In genomic region chr4:49485934-49486650, GRCm38 (mm10) we compare ENCODE assay signal across 16 mouse cellular contexts. TPM values are rescaled to one million over a fixed set of nuclear protein-coding genes. Genes with fewer than 3 reads are reported as not detected.
DNase-seq lines count a peak whose midpoint lies in the region; ATAC-seq and TF ChIP-seq lines count a peak whose summit lies in the region.
"Not testable (repeated sequence)": the region's sequence is repeated elsewhere in the genome, so short reads cannot be mapped to it uniquely, and the experiment has no call there.
"Had no signal": no experiment of that assay in that cellular context is flagged by ENCODE, and none has a peak within 500 bp of the region (broad histone marks: within the 10 kb centered on the region; RNA-seq: fewer than 3 reads in every experiment).

No protein-coding gene starts in this region.

- not testable (repeated sequence) for H3K36me3 ChIP-seq in intestine, embryonic 14.5 days (ENCODE audit: control insufficient read depth, insufficient read depth, low read length); intestine, postnatal 0 days (ENCODE audit: control insufficient read depth, insufficient read depth); kidney, postnatal 0 days (ENCODE audit: insufficient read depth, low read length); liver, embryonic 12.5 days; liver, embryonic 15.5 days (replicated peaks); small intestine, adult 2 months (ENCODE audit: control insufficient read depth, insufficient read depth, low read length)

- H3K27ac ChIP-seq in intestine, embryonic 14.5 days (ENCODE audit: low read depth); kidney, postnatal 0 days: not testable (repeated sequence)
- H3K27ac ChIP-seq in intestine, postnatal 0 days (ENCODE audit: low read depth, low read length): peak overlapping the region; percentile 50
- peak overlapping the region; percentile 40; the same call in 1 of the 2 replicates for H3K27ac ChIP-seq in liver, embryonic 12.5 days
- H3K27ac ChIP-seq in liver, embryonic 15.5 days (replicated peaks): peak overlapping the region; percentile 45; the same call in 1 of the 2 replicates
- H3K27ac ChIP-seq in small intestine, adult 2 months (ENCODE audit: insufficient read depth, low read depth, low read length): peak overlapping the region; percentile 66

- H3K9me3 ChIP-seq in intestine, embryonic 14.5 days (ENCODE audit: control insufficient read depth, low read length); intestine, postnatal 0 days (ENCODE audit: control insufficient read depth); kidney, postnatal 0 days (replicated peaks; ENCODE audit: low read length); liver, embryonic 12.5 days (replicated peaks); liver, embryonic 15.5 days (replicated peaks): not testable (repeated sequence)

- not testable (repeated sequence) for H3K4me1 ChIP-seq in intestine, embryonic 14.5 days (replicated peaks; ENCODE audit: control insufficient read depth, insufficient read depth, low read length); intestine, postnatal 0 days (replicated peaks; ENCODE audit: control insufficient read depth, insufficient read depth, low read length); kidney, postnatal 0 days (replicated peaks; ENCODE audit: insufficient read depth, low read length); liver, embryonic 12.5 days; liver, embryonic 15.5 days (replicated peaks)
- H3K4me1 ChIP-seq in small intestine, adult 2 months (ENCODE audit: control insufficient read depth, insufficient read depth, insufficient read length, low read length): peaks cover 14% of the 10 kb centered on the region

- DNase-seq in intestine, embryonic 14.5 days (ENCODE audit: low spot score); kidney, postnatal 0 days (ENCODE audit: low spot score): not testable (repeated sequence)

- not testable (repeated sequence) for TF ChIP-seq CTCF in intestine, postnatal 0 days (IDR thresholded peaks at IDR 0.05; ENCODE audit: low read depth); kidney, postnatal 0 days (IDR thresholded peaks at IDR 0.05; ENCODE audit: low read depth); small intestine, adult 2 months (IDR thresholded peaks at IDR 0.05; ENCODE audit: extremely low read depth, insufficient read length, insufficient replicate concordance, low read depth, low read length)

- TF ChIP-seq POLR2A in small intestine, adult 2 months (IDR thresholded peaks at IDR 0.05; ENCODE audit: low read depth, low read length): not testable (repeated sequence)

- 84% methylated on average over 3 of the region's 3 CpGs for WGBS in intestine, embryonic 14.5 days
- 47% methylated on average over 3 of the region's 3 CpGs for WGBS in intestine, postnatal 0 days
- 71% methylated on average over 3 of the region's 3 CpGs for WGBS in kidney, postnatal 0 days
- 63% methylated on average over 3 of the region's 3 CpGs for WGBS in liver, embryonic 12.5 days (ENCODE audit: insufficient replicate concordance)
- WGBS in liver, embryonic 15.5 days (ENCODE audit: insufficient replicate concordance): 42% methylated on average over 3 of the region's 3 CpGs
- WGBS in small intestine, adult 2 months: 32% methylated on average over 3 of the region's 3 CpGs

- not testable (repeated sequence) for H3K4me2 ChIP-seq in intestine, embryonic 14.5 days (ENCODE audit: low read length); intestine, postnatal 0 days (replicated peaks; ENCODE audit: low read depth); kidney, postnatal 0 days (ENCODE audit: low read length); liver, embryonic 12.5 days; liver, embryonic 15.5 days

- H3K27me3 ChIP-seq in intestine, embryonic 14.5 days (replicated peaks; ENCODE audit: control insufficient read depth, insufficient read depth, low read length); intestine, postnatal 0 days (replicated peaks; ENCODE audit: control insufficient read depth, insufficient read depth, low read length); kidney, postnatal 0 days (ENCODE audit: insufficient read depth, low read length); liver, embryonic 12.5 days (replicated peaks); liver, embryonic 15.5 days; small intestine, adult 2 months (ENCODE audit: control insufficient read depth, insufficient read depth, low read length): not testable (repeated sequence)

- not testable (repeated sequence) for H3K4me3 ChIP-seq in intestine, embryonic 14.5 days (ENCODE audit: low read depth, low read length); intestine, postnatal 0 days (ENCODE audit: low read depth, low read length); kidney, postnatal 0 days (replicated peaks; ENCODE audit: low read depth, low read length); liver, embryonic 12.5 days; liver, embryonic 15.5 days (replicated peaks); small intestine, adult 2 months (ENCODE audit: low read depth, low read length)

- ATAC-seq in intestine, embryonic 14.5 days (replicated peaks; ENCODE audit: low FRiP score, low TSS enrichment, low read depth): 0 out of 2 replicates have a peak, but pooled peaks have one; percentile 33
- ATAC-seq in intestine, postnatal 0 days: peak; percentile 85
- ATAC-seq in kidney, postnatal 0 days (replicated peaks; ENCODE audit: low FRiP score, low read depth): peak; percentile 71; the same call in 1 of the 2 replicates
- ATAC-seq in liver, embryonic 12.5 days: not testable (repeated sequence)
- peak; percentile 49 for ATAC-seq in liver, embryonic 15.5 days (ENCODE audit: insufficient read depth)

- not testable (repeated sequence) for H3K9ac ChIP-seq in intestine, embryonic 14.5 days (ENCODE audit: low read length); intestine, postnatal 0 days (ENCODE audit: low read depth, low read length); kidney, postnatal 0 days (ENCODE audit: low read depth, low read length); liver, embryonic 12.5 days; liver, embryonic 15.5 days

RNA-seq across cellular contexts. Expression of gene Acnat1, which starts 12.4 kb away (rescaled TPM):
- 0.83 and 1.5 TPM in 2 replicates for polyA plus RNA-seq in intestine, embryonic 14.5 days (2014; fragmentation: Nextera tagmentation; extraction: Ambion mirVana)
- polyA plus RNA-seq in intestine, postnatal 0 days (2015; fragmentation: Nextera tagmentation; extraction: Ambion mirVana): 8.4 and 10.6 TPM in 2 replicates
- 1.0 TPM in 2 replicates for polyA plus RNA-seq in kidney, postnatal 0 days (2015; fragmentation: Nextera tagmentation; extraction: Ambion mirVana)
- polyA plus RNA-seq in liver, embryonic 12.5 days (2016; fragmentation: Nextera tagmentation; extraction: Ambion mirVana): 0.18 and 0.37 TPM in 2 replicates
- polyA plus RNA-seq in liver, embryonic 15.5 days (2015; fragmentation: Nextera tagmentation; extraction: Ambion mirVana): 0.79 and 0.93 TPM in 2 replicates
- 2.7 and 6.5 TPM in 2 replicates for polyA plus RNA-seq in small intestine, adult 2 months (2012; rRNA removed)
- polyA plus RNA-seq: activated CD4-positive, CD25-positive, alpha-beta regulatory T cell, adult 4 months; embryonic facial prominence, embryonic 13.5 days; erythroblast, embryonic 14.5 days; forebrain, embryonic 12.5 days; forebrain, embryonic 15.5 days; heart, embryonic 12.5 days; heart, embryonic 15.5 days; hindbrain, embryonic 10.5 days; hindbrain, embryonic 13.5 days had no signal

RNA-seq across cellular contexts. Expression of gene Baat, which starts 20.3 kb away (rescaled TPM):
- polyA plus RNA-seq in intestine, embryonic 14.5 days (2014; fragmentation: Nextera tagmentation; extraction: Ambion mirVana): not detected in 2 replicates
- polyA plus RNA-seq in intestine, postnatal 0 days (2015; fragmentation: Nextera tagmentation; extraction: Ambion mirVana): 0.52 and 0.64 TPM in 2 replicates
- polyA plus RNA-seq in kidney, postnatal 0 days (2015; fragmentation: Nextera tagmentation; extraction: Ambion mirVana): 0.10 and 0.20 TPM in 2 replicates
- 0.21 and 0.37 TPM in 2 replicates for polyA plus RNA-seq in liver, embryonic 12.5 days (2016; fragmentation: Nextera tagmentation; extraction: Ambion mirVana)
- 1.5 and 2.2 TPM in 2 replicates for polyA plus RNA-seq in liver, embryonic 15.5 days (2015; fragmentation: Nextera tagmentation; extraction: Ambion mirVana)
- polyA plus RNA-seq in small intestine, adult 2 months (2012; rRNA removed): 0.39 TPM in 1 of 2 replicates, not detected in the other
- polyA plus RNA-seq: activated CD4-positive, CD25-positive, alpha-beta regulatory T cell, adult 4 months; embryonic facial prominence, embryonic 13.5 days; erythroblast, embryonic 14.5 days; forebrain, embryonic 15.5 days; gonadal fat pad, adult 2 months; heart, embryonic 12.5 days; heart, embryonic 15.5 days; hindbrain, embryonic 13.5 days had no signal

RNA-seq across cellular contexts. Expression of gene Mrpl50, which starts 34.8 kb away (rescaled TPM):
- polyA plus RNA-seq in intestine, embryonic 14.5 days (2014; fragmentation: Nextera tagmentation; extraction: Ambion mirVana): 93.7 and 96.4 TPM in 2 replicates
- polyA plus RNA-seq in intestine, postnatal 0 days (2015; fragmentation: Nextera tagmentation; extraction: Ambion mirVana): 46.0 and 46.3 TPM in 2 replicates
- 93.8 and 96.4 TPM in 2 replicates for polyA plus RNA-seq in kidney, postnatal 0 days (2015; fragmentation: Nextera tagmentation; extraction: Ambion mirVana)
- 65.8 and 67.3 TPM in 2 replicates for polyA plus RNA-seq in liver, embryonic 12.5 days (2016; fragmentation: Nextera tagmentation; extraction: Ambion mirVana)
- 50.6 and 51.5 TPM in 2 replicates for polyA plus RNA-seq in liver, embryonic 15.5 days (2015; fragmentation: Nextera tagmentation; extraction: Ambion mirVana)
- polyA plus RNA-seq in small intestine, adult 2 months (2012; rRNA removed): 0.46 and 0.98 TPM in 2 replicates

RNA-seq across cellular contexts. Expression of gene Zfp189, which starts 34.9 kb away (rescaled TPM):
- polyA plus RNA-seq in intestine, embryonic 14.5 days (2014; fragmentation: Nextera tagmentation; extraction: Ambion mirVana): 6.1 and 7.9 TPM in 2 replicates
- polyA plus RNA-seq in intestine, postnatal 0 days (2015; fragmentation: Nextera tagmentation; extraction: Ambion mirVana): 2.0 and 2.4 TPM in 2 replicates
- polyA plus RNA-seq in kidney, postnatal 0 days (2015; fragmentation: Nextera tagmentation; extraction: Ambion mirVana): 9.0 and 9.1 TPM in 2 replicates
- 4.3 and 4.6 TPM in 2 replicates for polyA plus RNA-seq in liver, embryonic 12.5 days (2016; fragmentation: Nextera tagmentation; extraction: Ambion mirVana)
- polyA plus RNA-seq in liver, embryonic 15.5 days (2015; fragmentation: Nextera tagmentation; extraction: Ambion mirVana): 3.1 and 3.3 TPM in 2 replicates
- 0.08 and 0.18 TPM in 2 replicates for polyA plus RNA-seq in small intestine, adult 2 months (2012; rRNA removed)
- polyA plus RNA-seq: erythroblast, embryonic 14.5 days had no signal

Comparison
In these comparisons a context has a peak if more than half of its experiments do, and no peak if none do; other contexts are left out.
1. RNA of gene Mrpl50, which starts 34.8 kb away (polyA plus RNA-seq): 93.8 to 96.4 TPM in kidney, postnatal 0 days, 93.7 to 96.4 TPM in intestine, embryonic 14.5 days, 65.8 to 67.3 TPM in liver, embryonic 12.5 days, 50.6 to 51.5 TPM in liver, embryonic 15.5 days and 46.0 to 46.3 TPM in intestine, postnatal 0 days; 0.46 to 0.98 TPM in small intestine, adult 2 months; every median in the first group is over 10 times any median in the second.